Mouse (Mus musculus) granulocyte monocyte progenitor cell, adult 5-6 weeks (primary cell): ENCODE data around the gene Cox11. TPM values are rescaled to one million over a fixed set of nuclear protein-coding genes. Genes with fewer than 3 reads are reported as not detected.

ENCODE experiments used
- total RNA-seq, 2 experiments: library from RNA; stranded (forward) in 1 of 2; stranded (reverse) in 1 of 2; fragments of 200-712, 200-1000 nt in 1 of 2; fragments of >200 nt in 1 of 2; fragmentation: Nextera tagmentation in 1 of 2; gene quantifications; 2 replicates each; pipeline ENCODE4 v1.2.3; 2014 to 2017

The Cox11 gene
- total RNA-seq, 2 experiments from 2014 or later = 8.4 to 12.2 TPM

Other genes with a start within 250 kb of the Cox11 start
- gene Hlf, start 247.3 kb upstream of the Cox11 start, total RNA-seq (2014; fragmentation: Nextera tagmentation) = 10.2 and 11.0 TPM in 2 replicates
- 2.3 and 2.5 TPM in 2 replicates for gene Hlf, start 247.3 kb upstream of the Cox11 start, total RNA-seq (2017)
- gene Stxbp4, start 89 bp upstream of the Cox11 start, total RNA-seq (2014; fragmentation: Nextera tagmentation) = 5.6 and 6.4 TPM in 2 replicates
- gene Stxbp4, start 89 bp upstream of the Cox11 start, total RNA-seq (2017) = 3.7 and 5.4 TPM in 2 replicates
- gene Tom1l1, start 50.2 kb downstream of the Cox11 start, total RNA-seq (2014; fragmentation: Nextera tagmentation) = 2.4 and 4.2 TPM in 2 replicates
- gene Tom1l1, start 50.2 kb downstream of the Cox11 start, total RNA-seq (2017) = 7.2 and 16.2 TPM in 2 replicates